8 mouse cellular contexts compared by ENCODE assay signal in genomic region chr12:49951821-49952220, GRCm38 (mm10).
DNase-seq lines count a peak whose midpoint lies in the region; ATAC-seq lines count a peak whose summit lies in the region.

No protein-coding gene starts in this region.

- peak overlapping the region; percentile 81 for H3K27ac ChIP-seq in forebrain, embryonic 15.5 days (replicated peaks)

- H3K4me1 ChIP-seq in forebrain, embryonic 15.5 days, result peaks cover 10% of the 10 kb centered on the region

- no peak overlapping the region for H3K4me3 ChIP-seq in forebrain, embryonic 15.5 days

- WGBS in forebrain, embryonic 15.5 days, result 23% methylated on average over 5 of the region's 5 CpGs

- H3K27me3 ChIP-seq in forebrain, embryonic 15.5 days, result no peaks in the 10 kb centered on the region

- no peak overlapping the region for H3K9ac ChIP-seq in forebrain, embryonic 15.5 days (replicated peaks)

- H3K4me2 ChIP-seq in forebrain, embryonic 15.5 days (replicated peaks), result no peak overlapping the region

- peak; percentile 77 for ATAC-seq in forebrain, embryonic 15.5 days (replicated peaks)

- peak; percentile 3 for DNase-seq in kidney, postnatal 14 days
- DNase-seq in kidney, adult 18-20 months, result no peak
- peak; percentile 8 for DNase-seq in adrenal gland, postnatal 25 days
- DNase-seq in left cerebral cortex, adult 18-20 months (ENCODE audit: low spot score in 2 of 2), result peak; percentile 53 to 62
- DNase-seq in right cerebral cortex, postnatal 14 days, result peak; percentile 56
- no peak for DNase-seq in urinary bladder, postnatal 36 days (ENCODE audit: low spot score in 2 of 2)
- DNase-seq in urinary bladder, postnatal 4 days (ENCODE audit: low spot score in 2 of 2), result no peak

- no peaks in the 10 kb centered on the region for H3K9me3 ChIP-seq in forebrain, embryonic 15.5 days

- no peaks in the 10 kb centered on the region for H3K36me3 ChIP-seq in forebrain, embryonic 15.5 days

Comparison
In these comparisons a context has a peak if more than half of its experiments do, and no peak if none do; other contexts are left out.
1. DNase-seq: peak in kidney, postnatal 14 days (single experiment), adrenal gland, postnatal 25 days (single experiment), left cerebral cortex, adult 18-20 months (2 of 2) and right cerebral cortex, postnatal 14 days (single experiment); none in kidney, adult 18-20 months (single experiment), urinary bladder, postnatal 36 days (0 of 2) and urinary bladder, postnatal 4 days (0 of 2).